Mouse (Mus musculus) embryonic fibroblast, embryonic 13.5 days (primary cell): ENCODE data around the gene Rgl1. TPM values are rescaled to one million over a fixed set of nuclear protein-coding genes. Genes with fewer than 3 reads are reported as not detected.

Source experiments
- H3K27ac ChIP-seq: 2 replicates; pipeline ENCODE4 v1.5.1; 2012; ENCODE audit warnings: low read length, control low read depth, inconsistent platforms; ENCODE audit not compliant: insufficient read depth
- H3K4me1 ChIP-seq: 2 replicates; pipeline ENCODE4 v1.6.1; 2011; ENCODE audit warnings: low read length; ENCODE audit not compliant: control insufficient read depth, insufficient read depth
- H3K4me3 ChIP-seq: 2 replicates; pipeline ENCODE4 v1.5.1; 2011; ENCODE audit warnings: mild to moderate bottlenecking, control low read depth, low read length; ENCODE audit not compliant: insufficient read depth
- CTCF ChIP-seq: IDR thresholded peaks from 2 replicates; pipeline ENCODE4 v1.5.1; 2011; ENCODE audit warnings: mild to moderate bottlenecking, control low read depth, low read length, moderate library complexity, borderline replicate concordance; ENCODE audit not compliant: insufficient read depth
- POLR2A ChIP-seq: IDR thresholded peaks from 2 replicates; pipeline ENCODE4 v1.6.1; 2011; ENCODE audit warnings: low read depth, mild to moderate bottlenecking, control low read depth, low read length, moderate library complexity
- polyA plus RNA-seq: library from polyadenylated mRNA; stranded (reverse); fragments of >200 nt; gene quantifications from 2 replicates; pipeline ENCODE4 v1.2.4, GENCODE M21; 2011; ENCODE audit warnings: low read depth; ENCODE audit not compliant: missing spikeins, insufficient read length

Gene Rgl1
- 53.6 and 54.3 TPM in 2 replicates for polyA plus RNA-seq

- TF ChIP-seq CTCF (no peak), POLR2A (peak; percentile 98)
- peaks cover 7% of the 10 kb centered on the region for H3K4me1 ChIP-seq
- H3K4me3 ChIP-seq: peak within 1 kb of the TSS; percentile 90
- peak within 1 kb of the TSS; percentile 57 for H3K27ac ChIP-seq
Observed at GRCm38 (mm10) chr1:152766032-152766772, at the start of gene Rgl1, which contains the start of gene Arpc5. Gene Rgl1 (minus strand): TSS chr1:152766351. Gene Arpc5 (plus strand): TSS chr1:152766542.

DNA sequence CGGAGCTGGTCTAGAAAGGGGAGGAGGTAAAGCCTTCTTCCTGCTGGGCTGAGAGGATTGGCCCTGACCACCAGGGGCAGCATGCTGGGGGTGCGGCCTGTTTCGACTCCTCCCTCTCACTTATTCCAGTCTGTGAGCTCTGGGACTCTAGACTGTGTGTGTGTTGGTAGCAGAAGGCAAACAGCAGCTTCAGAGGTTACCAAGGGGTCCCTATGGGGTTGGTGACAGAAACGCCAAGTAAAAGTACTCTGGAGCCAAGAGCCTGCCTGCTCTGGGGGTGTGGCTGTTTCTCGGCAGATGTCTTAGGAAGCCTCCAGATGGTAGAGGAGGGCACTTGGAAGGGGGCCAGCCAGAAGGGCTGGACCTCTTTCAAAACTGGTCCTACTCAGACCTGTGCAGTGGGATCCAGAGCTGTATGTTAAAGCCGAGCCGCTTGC, 49.1 kb upstream of the Rgl1 start:
- Histone ChIP-seq H3K4me3 (no peak overlapping the region), H3K27ac (no peak overlapping the region), H3K4me1 (no peaks in the 10 kb centered on the region)
- TF ChIP-seq POLR2A (no peak), CTCF (peak; percentile 1; the same call in 1 of the 2 replicates)

DNA sequence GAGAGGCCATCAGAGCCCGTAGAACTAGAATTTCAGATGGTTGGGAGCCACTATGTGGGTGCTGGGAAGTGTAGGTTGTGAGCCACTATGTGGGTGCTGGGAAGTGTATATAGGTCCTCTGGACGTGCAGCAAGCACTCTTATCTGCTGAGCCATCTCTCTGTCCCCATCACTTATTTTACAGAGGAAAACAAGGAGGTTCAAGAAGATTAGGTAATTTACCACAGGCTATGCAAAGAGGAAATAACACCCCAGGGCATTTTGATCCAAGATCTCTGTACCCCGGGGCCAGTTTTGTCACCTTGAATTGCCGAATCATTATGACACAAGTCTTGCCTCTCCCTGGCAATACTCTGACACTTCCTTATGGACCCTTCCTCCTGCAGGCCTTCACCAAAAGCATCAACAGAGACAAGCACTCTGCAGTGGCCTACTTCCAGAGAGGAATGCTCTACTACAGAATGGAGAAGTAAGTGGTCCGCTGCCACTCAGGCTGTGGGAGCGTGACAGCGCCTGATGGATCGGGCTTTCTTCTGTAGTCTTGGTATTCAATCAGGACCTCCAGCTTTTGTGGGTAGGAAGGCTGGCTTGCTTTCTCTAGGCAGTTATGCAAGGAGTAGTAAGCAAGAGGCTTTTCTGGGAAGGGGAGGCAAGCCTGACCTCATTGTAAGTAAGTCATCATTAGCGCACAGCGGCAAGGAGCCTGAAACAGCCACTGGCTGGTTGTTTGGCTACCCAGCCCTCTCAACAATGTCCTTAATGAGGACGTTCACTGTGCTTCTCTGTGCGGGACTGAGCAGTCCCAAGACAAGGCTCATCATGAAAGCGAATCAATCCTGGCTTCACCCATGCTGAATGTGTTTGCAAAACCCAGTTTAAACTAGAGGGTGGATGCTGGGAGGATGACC, 44.6 kb upstream of the Rgl1 start:
- H3K27ac ChIP-seq: no peak overlapping the region
- no peak for TF ChIP-seq CTCF
- no peak for TF ChIP-seq POLR2A
- H3K4me1 ChIP-seq: no peaks in the 10 kb centered on the region
- no peak overlapping the region for H3K4me3 ChIP-seq

GRCm38 (mm10) chr1:152809541-152810252, 43.5 kb upstream of the Rgl1 start:
- no peak for TF ChIP-seq POLR2A
- TF ChIP-seq CTCF: no peak
- H3K27ac ChIP-seq: no peak overlapping the region
- H3K4me1 ChIP-seq: no peaks in the 10 kb centered on the region
- no peak overlapping the region for H3K4me3 ChIP-seq

GRCm38 (mm10) chr1:152808392-152808680, 42.2 kb upstream of the Rgl1 start:
- Histone ChIP-seq H3K4me3 (no peak overlapping the region), H3K4me1 (no peaks in the 10 kb centered on the region), H3K27ac (no peak overlapping the region)
- TF ChIP-seq POLR2A (no peak), CTCF (no peak)

- no peak overlapping the region for H3K27ac ChIP-seq
- no peaks in the 10 kb centered on the region for H3K4me1 ChIP-seq
- no peak overlapping the region for H3K4me3 ChIP-seq
- TF ChIP-seq CTCF (no peak), POLR2A (no peak)
Observed at GRCm38 (mm10) chr1:152807619-152808391, 41.7 kb upstream of the Rgl1 start.

GRCm38 (mm10) chr1:152804907-152805306, 38.8 kb upstream of the Rgl1 start:
- no peak overlapping the region for H3K4me3 ChIP-seq
- no peaks in the 10 kb centered on the region for H3K4me1 ChIP-seq
- H3K27ac ChIP-seq: no peak overlapping the region
- TF ChIP-seq POLR2A (no peak), CTCF (no peak)

GRCm38 (mm10) chr1:152800633-152801176, 34.6 kb upstream of the Rgl1 start:
- no peak overlapping the region for H3K27ac ChIP-seq
- no peaks in the 10 kb centered on the region for H3K4me1 ChIP-seq
- TF ChIP-seq POLR2A (no peak), CTCF (no peak)
- H3K4me3 ChIP-seq: no peak overlapping the region
